Mouse (Mus musculus): Measurements from ENCODE around the gene Cadm4. TPM values are rescaled to one million over a fixed set of nuclear protein-coding genes. Genes with fewer than 3 reads are reported as not detected.

The Cadm4 gene
- polyA plus RNA-seq, 1 experiment from 2014 or later, result 67.2 TPM

GRCm38 (mm10) chr7:24528861-24529260, 47.0 kb downstream of the Cadm4 start:
- Histone ChIP-seq H3K4me3 (peak overlapping the region; percentile 79; the same call in 1 of the 2 replicates), H3K4me2 (peak overlapping the region; percentile 93; the same call in 1 of the 2 replicates), H3K4me1 (replicated peaks) (peaks cover 33% of the 10 kb centered on the region), H3K27me3 (peaks cover 10% of the 10 kb centered on the region; the same call in 1 of the 2 replicates), H3K27ac (no peak overlapping the region), H3K9ac (no peak overlapping the region), H3K36me3 (peaks cover 14% of the 10 kb centered on the region), H3K9me3 (no peaks in the 10 kb centered on the region)
- ATAC-seq (ENCODE audit: low FRiP score), result no peak
- 93% methylated on average over 11 of the region's 11 CpGs for WGBS

- ATAC-seq (ENCODE audit: low FRiP score), result no peak
- no peaks in the 10 kb centered on the region for H3K9me3 ChIP-seq
- peak overlapping the region; percentile 77 for H3K9ac ChIP-seq
- WGBS, result 62% methylated on average over 11 of the region's 11 CpGs
- peak overlapping the region; percentile 93 for H3K27ac ChIP-seq
- peaks cover 40% of the 10 kb centered on the region for H3K4me1 ChIP-seq (replicated peaks)
- H3K27me3 ChIP-seq, result peaks cover 12% of the 10 kb centered on the region; the same call in 1 of the 2 replicates
- peak overlapping the region; percentile 79 for H3K4me3 ChIP-seq
- peaks cover 22% of the 10 kb centered on the region for H3K36me3 ChIP-seq
- H3K4me2 ChIP-seq, result peak overlapping the region; percentile 93
Observed at GRCm38 (mm10) chr7:24529580-24529979, 47.8 kb downstream of the Cadm4 start.

GRCm38 (mm10) chr7:24530062-24530931, 48.5 kb downstream of the Cadm4 start, which contains the start of gene Irgq:
Gene Irgq, plus strand, starts transcription at chr7:24530689.
- ATAC-seq (ENCODE audit: low FRiP score), result peak; percentile 95

GRCm38 (mm10) chr7:24531211-24531971, 49.6 kb downstream of the Cadm4 start:
- Histone ChIP-seq H3K27ac (peak overlapping the region; percentile 93), H3K4me1 (replicated peaks) (peaks cover 47% of the 10 kb centered on the region), H3K27me3 (peaks cover 12% of the 10 kb centered on the region; the same call in 1 of the 2 replicates), H3K9ac (peak overlapping the region; percentile 99), H3K4me2 (peak overlapping the region; percentile 93), H3K4me3 (peak overlapping the region; percentile 79), H3K9me3 (no peaks in the 10 kb centered on the region), H3K36me3 (peaks cover 40% of the 10 kb centered on the region)
- peak; percentile 41 for ATAC-seq (ENCODE audit: low FRiP score)
- WGBS, result under 1% methylated on average over 43 of the region's 43 CpGs

More at GRCm38 (mm10) chr7:24530062-24530931, 48.5 kb downstream of the Cadm4 start, which contains the start of gene Irgq:
- Histone ChIP-seq H3K9ac (peak within 1 kb of the TSS; percentile 99), H3K4me3 (peak within 1 kb of the TSS; percentile 79), H3K36me3 (peaks cover 29% of the 10 kb centered on the region), H3K4me1 (replicated peaks) (peaks cover 47% of the 10 kb centered on the region), H3K27me3 (peaks cover 12% of the 10 kb centered on the region; the same call in 1 of the 2 replicates), H3K27ac (peak within 1 kb of the TSS; percentile 93), H3K9me3 (no peaks in the 10 kb centered on the region), H3K4me2 (peak within 1 kb of the TSS; percentile 93)
- WGBS, result under 1% methylated on average over 44 of the region's 44 CpGs

GRCm38 (mm10) chr7:24533031-24533571, 51.3 kb downstream of the Cadm4 start:
- ATAC-seq (ENCODE audit: low FRiP score), result no peak
- H3K27ac ChIP-seq, result no peak overlapping the region
- peaks cover 43% of the 10 kb centered on the region for H3K36me3 ChIP-seq
- peaks cover 12% of the 10 kb centered on the region; the same call in 1 of the 2 replicates for H3K27me3 ChIP-seq
- WGBS, result 57% methylated on average over 28 of the region's 28 CpGs
- H3K9me3 ChIP-seq, result no peaks in the 10 kb centered on the region
- H3K4me2 ChIP-seq, result peak overlapping the region; percentile 35
- peak overlapping the region; percentile 19; the same call in 1 of the 2 replicates for H3K4me3 ChIP-seq
- H3K9ac ChIP-seq, result peak overlapping the region; percentile 66
- H3K4me1 ChIP-seq (replicated peaks), result peaks cover 49% of the 10 kb centered on the region

- ATAC-seq (ENCODE audit: low FRiP score), result no peak
- WGBS, result 19% methylated on average over 42 of the region's 42 CpGs
- Histone ChIP-seq H3K9me3 (no peaks in the 10 kb centered on the region), H3K36me3 (peaks cover 44% of the 10 kb centered on the region), H3K4me3 (peak overlapping the region; percentile 19), H3K27ac (no peak overlapping the region), H3K27me3 (peaks cover 12% of the 10 kb centered on the region; the same call in 1 of the 2 replicates), H3K9ac (peak overlapping the region; percentile 66), H3K4me1 (replicated peaks) (peaks cover 51% of the 10 kb centered on the region), H3K4me2 (peak overlapping the region; percentile 35)
Observed at GRCm38 (mm10) chr7:24533806-24534205, 52.0 kb downstream of the Cadm4 start.

- no peak for ATAC-seq (ENCODE audit: low FRiP score)
- Histone ChIP-seq H3K27ac (no peak overlapping the region), H3K36me3 (peaks cover 49% of the 10 kb centered on the region), H3K9me3 (no peaks in the 10 kb centered on the region), H3K9ac (peak overlapping the region; percentile 66), H3K27me3 (peaks cover 12% of the 10 kb centered on the region; the same call in 1 of the 2 replicates), H3K4me1 (replicated peaks) (peaks cover 47% of the 10 kb centered on the region), H3K4me3 (peak overlapping the region; percentile 19), H3K4me2 (peak overlapping the region; percentile 35)
- 34% methylated on average over 19 of the region's 19 CpGs for WGBS
Observed at GRCm38 (mm10) chr7:24534301-24534700, 52.5 kb downstream of the Cadm4 start.

GRCm38 (mm10) chr7:24537081-24537480, 55.3 kb downstream of the Cadm4 start:
- ATAC-seq (ENCODE audit: low FRiP score), result no peak
- Histone ChIP-seq H3K9me3 (no peaks in the 10 kb centered on the region), H3K4me2 (no peak overlapping the region), H3K4me1 (replicated peaks) (peaks cover 35% of the 10 kb centered on the region), H3K4me3 (no peak overlapping the region), H3K27ac (no peak overlapping the region), H3K27me3 (peaks cover 12% of the 10 kb centered on the region; the same call in 1 of the 2 replicates), H3K9ac (no peak overlapping the region), H3K36me3 (peaks cover 49% of the 10 kb centered on the region)
- 71% methylated on average over 4 of the region's 4 CpGs for WGBS

GRCm38 (mm10) chr7:24537591-24537990, 55.8 kb downstream of the Cadm4 start:
- 79% methylated on average over 5 of the region's 5 CpGs for WGBS
- no peak overlapping the region; the same call in 1 of the 2 replicates for H3K27ac ChIP-seq
- H3K36me3 ChIP-seq, result peaks cover 45% of the 10 kb centered on the region
- H3K4me3 ChIP-seq, result no peak overlapping the region
- peaks cover 12% of the 10 kb centered on the region; the same call in 1 of the 2 replicates for H3K27me3 ChIP-seq
- no peak overlapping the region for H3K4me2 ChIP-seq
- no peaks in the 10 kb centered on the region for H3K9me3 ChIP-seq
- no peak for ATAC-seq (ENCODE audit: low FRiP score)
- H3K9ac ChIP-seq, result peak overlapping the region; percentile 40; the same call in 1 of the 2 replicates
- H3K4me1 ChIP-seq (replicated peaks), result peaks cover 29% of the 10 kb centered on the region

GRCm38 (mm10) chr7:24538154-24538553, 56.3 kb downstream of the Cadm4 start:
- Histone ChIP-seq H3K27ac (no peak overlapping the region), H3K9ac (no peak overlapping the region), H3K4me2 (no peak overlapping the region), H3K4me1 (replicated peaks) (peaks cover 25% of the 10 kb centered on the region), H3K9me3 (no peaks in the 10 kb centered on the region), H3K4me3 (no peak overlapping the region), H3K27me3 (peaks cover 10% of the 10 kb centered on the region; the same call in 1 of the 2 replicates), H3K36me3 (peaks cover 42% of the 10 kb centered on the region)
- ATAC-seq (ENCODE audit: low FRiP score), result no peak
- WGBS, result 49% methylated on average over 5 of the region's 5 CpGs

GRCm38 (mm10) chr7:24538701-24539100, 56.9 kb downstream of the Cadm4 start:
- 0 out of 2 replicates have a peak, but pooled peaks have one; percentile 10 for ATAC-seq (ENCODE audit: low FRiP score)
- Histone ChIP-seq H3K9me3 (no peaks in the 10 kb centered on the region), H3K4me1 (replicated peaks) (peaks cover 20% of the 10 kb centered on the region), H3K27ac (no peak overlapping the region), H3K4me2 (no peak overlapping the region), H3K4me3 (no peak overlapping the region), H3K27me3 (0 out of 2 replicates have a peak, but pooled peaks cover 4% of the 10 kb centered on the region), H3K9ac (no peak overlapping the region), H3K36me3 (peaks cover 36% of the 10 kb centered on the region)
- 83% methylated on average over 5 of the region's 5 CpGs for WGBS

All from hindbrain, embryonic 13.5 days (tissue).